ENCODE assay signal across 27 mouse cellular contexts in the genomic region with DNA sequence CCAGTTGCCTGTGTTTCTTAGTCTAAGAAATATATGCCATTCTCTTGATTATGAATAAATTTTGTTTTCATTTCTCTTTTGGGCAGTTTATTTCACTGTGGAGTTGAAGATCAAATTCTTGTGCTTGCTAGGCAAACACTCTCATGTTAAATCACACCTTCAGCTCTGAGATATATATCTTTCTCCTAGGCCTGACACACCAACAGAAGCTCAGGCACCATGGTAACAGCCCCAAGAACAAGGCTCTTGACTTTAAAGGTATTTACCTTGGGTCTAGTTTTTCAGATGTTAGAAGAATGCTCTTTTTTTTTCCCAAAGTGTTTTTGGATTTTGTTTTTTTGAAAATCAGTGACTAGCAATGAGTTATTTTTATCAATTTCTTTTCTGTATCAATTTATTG. TPM values are rescaled to one million over a fixed set of nuclear protein-coding genes. Genes with fewer than 3 reads are reported as not detected.
A peak's percentile ranks its signal among the peaks of the same experiment; 100 is the strongest.
DNase-seq lines count a peak whose midpoint lies in the region; ATAC-seq and TF ChIP-seq lines count a peak whose summit lies in the region.
"Had no signal": no experiment of that assay in that cellular context is flagged by ENCODE, and none has a peak within 500 bp of the region (broad histone marks: within the 10 kb centered on the region; RNA-seq: fewer than 3 reads in every experiment).

No protein-coding gene starts in this region.

- intact Hi-C loops in gastrocnemius, postnatal 36 days (cut with DNase I), result no loop called here

- ATAC-seq in forebrain, embryonic 13.5 days, result no peak
- ATAC-seq in forebrain, embryonic 11.5 days (replicated peaks; ENCODE audit: low FRiP score), result no peak
- no peak for ATAC-seq in hindbrain, postnatal 0 days
- no peak for ATAC-seq in hindbrain, embryonic 12.5 days (ENCODE audit: low FRiP score)
- ATAC-seq in midbrain, embryonic 13.5 days, result no peak
- no peak for ATAC-seq in midbrain, embryonic 16.5 days

- H3K27me3 ChIP-seq in forebrain, embryonic 13.5 days, result no peaks in the 10 kb centered on the region
- no peaks in the 10 kb centered on the region for H3K27me3 ChIP-seq in forebrain, embryonic 11.5 days (ENCODE audit: control insufficient read depth, insufficient read depth, low read length)
- H3K27me3 ChIP-seq in hindbrain, postnatal 0 days (ENCODE audit: insufficient read depth, low read length), result no peaks in the 10 kb centered on the region
- no peaks in the 10 kb centered on the region for H3K27me3 ChIP-seq in hindbrain, embryonic 12.5 days
- H3K27me3 ChIP-seq in midbrain, embryonic 13.5 days, result no peaks in the 10 kb centered on the region
- H3K27me3 ChIP-seq in midbrain, embryonic 10.5 days (ENCODE audit: low read depth, poor library complexity, severe bottlenecking), result no peaks in the 10 kb centered on the region
- H3K27me3 ChIP-seq in midbrain, embryonic 16.5 days (ENCODE audit: control insufficient read depth, insufficient read depth, low read depth, low read length), result no peaks in the 10 kb centered on the region
- H3K27me3 ChIP-seq: embryonic facial prominence, embryonic 15.5 days; heart, embryonic 13.5 days had no signal

- TF ChIP-seq CTCF in hindbrain, postnatal 0 days (IDR thresholded peaks at IDR 0.05; ENCODE audit: low read depth), result no peak

- H3K4me1 ChIP-seq in forebrain, embryonic 13.5 days, result peaks cover 24% of the 10 kb centered on the region
- H3K4me1 ChIP-seq in forebrain, embryonic 11.5 days (replicated peaks; ENCODE audit: control insufficient read depth, insufficient read depth, low read length), result peaks cover 9% of the 10 kb centered on the region
- peaks cover 20% of the 10 kb centered on the region; the same call in 1 of the 2 replicates for H3K4me1 ChIP-seq in hindbrain, postnatal 0 days (ENCODE audit: insufficient read depth, low read length)
- peaks cover 17% of the 10 kb centered on the region for H3K4me1 ChIP-seq in hindbrain, embryonic 12.5 days
- peaks cover 27% of the 10 kb centered on the region for H3K4me1 ChIP-seq in midbrain, embryonic 13.5 days (replicated peaks)
- H3K4me1 ChIP-seq in midbrain, embryonic 10.5 days, result peaks cover 25% of the 10 kb centered on the region
- H3K4me1 ChIP-seq in midbrain, embryonic 16.5 days (ENCODE audit: control insufficient read depth, insufficient read depth, low read length), result peaks cover 20% of the 10 kb centered on the region
- H3K4me1 ChIP-seq: embryonic facial prominence, embryonic 15.5 days had no signal

- no peak overlapping the region for H3K4me2 ChIP-seq in forebrain, embryonic 13.5 days
- H3K4me2 ChIP-seq in forebrain, embryonic 11.5 days (ENCODE audit: low read depth, low read length, severe bottlenecking), result no peak overlapping the region
- no peak overlapping the region for H3K4me2 ChIP-seq in hindbrain, postnatal 0 days (ENCODE audit: low read depth, low read length)
- H3K4me2 ChIP-seq in hindbrain, embryonic 12.5 days (replicated peaks), result no peak overlapping the region
- no peak overlapping the region for H3K4me2 ChIP-seq in midbrain, embryonic 13.5 days (replicated peaks)
- no peak overlapping the region for H3K4me2 ChIP-seq in midbrain, embryonic 16.5 days (ENCODE audit: low read length)
- H3K4me2 ChIP-seq: embryonic facial prominence, embryonic 15.5 days; heart, embryonic 13.5 days; hindbrain, embryonic 13.5 days had no signal

- H3K9me3 ChIP-seq in forebrain, embryonic 13.5 days (replicated peaks), result no peaks in the 10 kb centered on the region
- no peaks in the 10 kb centered on the region for H3K9me3 ChIP-seq in forebrain, embryonic 11.5 days (ENCODE audit: control insufficient read depth, low read length)
- H3K9me3 ChIP-seq in hindbrain, postnatal 0 days (ENCODE audit: low read length), result no peaks in the 10 kb centered on the region
- no peaks in the 10 kb centered on the region for H3K9me3 ChIP-seq in hindbrain, embryonic 12.5 days (replicated peaks)
- no peaks in the 10 kb centered on the region for H3K9me3 ChIP-seq in midbrain, embryonic 13.5 days
- no peaks in the 10 kb centered on the region; the same call in 1 of the 2 replicates for H3K9me3 ChIP-seq in midbrain, embryonic 10.5 days (replicated peaks)
- H3K9me3 ChIP-seq in midbrain, embryonic 16.5 days (replicated peaks; ENCODE audit: control insufficient read depth, low read length, poor library complexity, severe bottlenecking), result no peaks in the 10 kb centered on the region
- H3K9me3 ChIP-seq: embryonic facial prominence, embryonic 15.5 days; heart, embryonic 13.5 days; hindbrain, embryonic 13.5 days had no signal

- DNase-seq in forebrain, embryonic 11.5 days (ENCODE audit: low spot score), result no peak
- DNase-seq in hindbrain, postnatal 0 days (ENCODE audit: low spot score), result no peak
- no peak for DNase-seq in midbrain, embryonic 10.5 days (ENCODE audit: low spot score)
- DNase-seq in gastrocnemius, postnatal 36 days, result no peak
- DNase-seq: adrenal gland, postnatal 10 days; cerebellum, adult 11 months; cerebellum, adult 8-10 months; cerebellum, postnatal 14 days; embryo, embryonic 11 days; gastrocnemius, adult 2 months; gastrocnemius, postnatal 25 days; heart, adult 11 months; heart, postnatal 36 days had no signal

- peak overlapping the region; percentile 87 for H3K27ac ChIP-seq in forebrain, embryonic 13.5 days
- H3K27ac ChIP-seq in forebrain, embryonic 11.5 days (ENCODE audit: low read depth, low read length), result no peak overlapping the region
- peak overlapping the region; percentile 81; the same call in 1 of the 2 replicates for H3K27ac ChIP-seq in hindbrain, postnatal 0 days
- H3K27ac ChIP-seq in hindbrain, embryonic 12.5 days, result no peak overlapping the region; the same call in 1 of the 2 replicates
- peak overlapping the region; percentile 92 for H3K27ac ChIP-seq in midbrain, embryonic 13.5 days
- no peak overlapping the region for H3K27ac ChIP-seq in midbrain, embryonic 10.5 days (replicated peaks)
- peak overlapping the region; percentile 93 for H3K27ac ChIP-seq in midbrain, embryonic 16.5 days (ENCODE audit: low read length)
- H3K27ac ChIP-seq: embryonic facial prominence, embryonic 15.5 days; gastrocnemius, adult 2 months; heart, embryonic 13.5 days had no signal

- H3K9ac ChIP-seq in forebrain, embryonic 13.5 days, result no peak overlapping the region
- no peak overlapping the region for H3K9ac ChIP-seq in forebrain, embryonic 11.5 days (ENCODE audit: low read length)
- no peak overlapping the region for H3K9ac ChIP-seq in hindbrain, postnatal 0 days (replicated peaks; ENCODE audit: low read length)
- H3K9ac ChIP-seq in hindbrain, embryonic 12.5 days, result no peak overlapping the region
- no peak overlapping the region for H3K9ac ChIP-seq in midbrain, embryonic 13.5 days (replicated peaks)
- no peak overlapping the region for H3K9ac ChIP-seq in midbrain, embryonic 16.5 days (ENCODE audit: low read depth, low read length)
- H3K9ac ChIP-seq: embryonic facial prominence, embryonic 15.5 days; heart, embryonic 13.5 days; hindbrain, embryonic 13.5 days had no signal

- no peaks in the 10 kb centered on the region for H3K36me3 ChIP-seq in forebrain, embryonic 13.5 days (ENCODE audit: poor library complexity, severe bottlenecking)
- H3K36me3 ChIP-seq in forebrain, embryonic 11.5 days (ENCODE audit: control insufficient read depth, insufficient read depth, low read length), result no peaks in the 10 kb centered on the region
- H3K36me3 ChIP-seq in hindbrain, postnatal 0 days (ENCODE audit: insufficient read depth, low read length), result no peaks in the 10 kb centered on the region
- no peaks in the 10 kb centered on the region for H3K36me3 ChIP-seq in hindbrain, embryonic 12.5 days
- H3K36me3 ChIP-seq in midbrain, embryonic 13.5 days, result no peaks in the 10 kb centered on the region
- H3K36me3 ChIP-seq in midbrain, embryonic 10.5 days, result 0 out of 2 replicates have a peak, but pooled peaks cover 4% of the 10 kb centered on the region
- H3K36me3 ChIP-seq in midbrain, embryonic 16.5 days (ENCODE audit: control insufficient read depth, insufficient read depth, low read length), result no peaks in the 10 kb centered on the region
- H3K36me3 ChIP-seq: embryonic facial prominence, embryonic 15.5 days had no signal

- no peak overlapping the region for H3K4me3 ChIP-seq in forebrain, embryonic 13.5 days
- no peak overlapping the region for H3K4me3 ChIP-seq in forebrain, embryonic 11.5 days (ENCODE audit: low read depth, low read length)
- H3K4me3 ChIP-seq in hindbrain, postnatal 0 days (ENCODE audit: low read length), result no peak overlapping the region
- no peak overlapping the region for H3K4me3 ChIP-seq in hindbrain, embryonic 12.5 days
- no peak overlapping the region for H3K4me3 ChIP-seq in midbrain, embryonic 13.5 days (replicated peaks)
- H3K4me3 ChIP-seq in midbrain, embryonic 10.5 days, result no peak overlapping the region
- no peak overlapping the region for H3K4me3 ChIP-seq in midbrain, embryonic 16.5 days (ENCODE audit: low read depth, low read length)
- H3K4me3 ChIP-seq: embryonic facial prominence, embryonic 15.5 days; erythroblast, embryonic 14.5 days; gastrocnemius, adult 2 months; heart, embryonic 13.5 days; hindbrain, embryonic 13.5 days had no signal

RNA-seq across cellular contexts. Expression of a gene that starts 12.4 kb away (rescaled TPM):
- polyA plus RNA-seq in forebrain, embryonic 13.5 days (2015; fragmentation: Nextera tagmentation; extraction: Ambion mirVana), result 3.7 and 5.2 TPM in 2 replicates
- polyA plus RNA-seq in forebrain, embryonic 11.5 days (2014; fragmentation: Nextera tagmentation; extraction: Ambion mirVana), result 0.60 and 1.1 TPM in 2 replicates
- 11.8 and 18.8 TPM in 2 replicates for total RNA-seq in hindbrain, postnatal 0 days (2014; rRNA removed)
- 12.3 and 13.9 TPM in 2 replicates for polyA plus RNA-seq in hindbrain, postnatal 0 days (2015; fragmentation: Nextera tagmentation; extraction: Ambion mirVana)
- polyA plus RNA-seq in hindbrain, embryonic 12.5 days (2016; fragmentation: Nextera tagmentation; extraction: Ambion mirVana), result 1.3 and 1.6 TPM in 2 replicates
- 6.4 and 6.5 TPM in 2 replicates for polyA plus RNA-seq in midbrain, embryonic 13.5 days (2015; fragmentation: Nextera tagmentation; extraction: Ambion mirVana)
- 0.20 and 1.0 TPM in 2 replicates for polyA plus RNA-seq in midbrain, embryonic 10.5 days (2016; fragmentation: Nextera tagmentation; extraction: Ambion mirVana)
- polyA plus RNA-seq in midbrain, embryonic 16.5 days (2015; fragmentation: Nextera tagmentation; extraction: Ambion mirVana), result 10.1 and 10.5 TPM in 2 replicates
- total RNA-seq in gastrocnemius, postnatal 36 days (2021), result not detected
- total RNA-seq: common myeloid progenitor, adult 5-6 weeks; gastrocnemius, postnatal 25 days; heart, postnatal 36 days; MEL had no signal
- polyA plus RNA-seq: C2C12; embryonic facial prominence, embryonic 11.5 days; erythroblast, embryonic 14.5 days; heart, embryonic 13.5 days; heart, postnatal 0 days had no signal

RNA-seq across cellular contexts. Expression of a gene that starts 21.8 kb away (rescaled TPM):
- 124 and 129 TPM in 2 replicates for polyA plus RNA-seq in forebrain, embryonic 13.5 days (2015; fragmentation: Nextera tagmentation; extraction: Ambion mirVana)
- polyA plus RNA-seq in forebrain, embryonic 11.5 days (2014; fragmentation: Nextera tagmentation; extraction: Ambion mirVana), result 65.3 and 74.7 TPM in 2 replicates
- total RNA-seq in hindbrain, postnatal 0 days (2014; rRNA removed), result 329 and 336 TPM in 2 replicates
- polyA plus RNA-seq in hindbrain, postnatal 0 days (2015; fragmentation: Nextera tagmentation; extraction: Ambion mirVana), result 244 and 253 TPM in 2 replicates
- polyA plus RNA-seq in hindbrain, embryonic 12.5 days (2016; fragmentation: Nextera tagmentation; extraction: Ambion mirVana), result 169 and 173 TPM in 2 replicates
- polyA plus RNA-seq in midbrain, embryonic 13.5 days (2015; fragmentation: Nextera tagmentation; extraction: Ambion mirVana), result 179 and 201 TPM in 2 replicates
- polyA plus RNA-seq in midbrain, embryonic 10.5 days (2016; fragmentation: Nextera tagmentation; extraction: Ambion mirVana), result 121 and 137 TPM in 2 replicates
- polyA plus RNA-seq in midbrain, embryonic 16.5 days (2015; fragmentation: Nextera tagmentation; extraction: Ambion mirVana), result 249 and 258 TPM in 2 replicates
- total RNA-seq in gastrocnemius, postnatal 36 days (2021), result 10 to 100 TPM; 20.7 to 27.2 TPM

RNA-seq across cellular contexts. Expression of a gene that starts 44.9 kb away (rescaled TPM):
- 0.08 TPM in 1 of 2 replicates, not detected in the other for polyA plus RNA-seq in forebrain, embryonic 13.5 days (2015; fragmentation: Nextera tagmentation; extraction: Ambion mirVana)
- not detected in 2 replicates for polyA plus RNA-seq in forebrain, embryonic 11.5 days (2014; fragmentation: Nextera tagmentation; extraction: Ambion mirVana)
- 0.21 TPM in 1 of 2 replicates, not detected in the other for total RNA-seq in hindbrain, postnatal 0 days (2014; rRNA removed)
- polyA plus RNA-seq in hindbrain, postnatal 0 days (2015; fragmentation: Nextera tagmentation; extraction: Ambion mirVana), result 0.14 and 0.15 TPM in 2 replicates
- polyA plus RNA-seq in hindbrain, embryonic 12.5 days (2016; fragmentation: Nextera tagmentation; extraction: Ambion mirVana), result 0.09 TPM in 1 of 2 replicates, not detected in the other
- 0.05 and 0.07 TPM in 2 replicates for polyA plus RNA-seq in midbrain, embryonic 13.5 days (2015; fragmentation: Nextera tagmentation; extraction: Ambion mirVana)
- not detected in 2 replicates for polyA plus RNA-seq in midbrain, embryonic 10.5 days (2016; fragmentation: Nextera tagmentation; extraction: Ambion mirVana)
- polyA plus RNA-seq in midbrain, embryonic 16.5 days (2015; fragmentation: Nextera tagmentation; extraction: Ambion mirVana), result 0.07 and 0.13 TPM in 2 replicates
- total RNA-seq in gastrocnemius, postnatal 36 days (2021), result not detected
- total RNA-seq: common myeloid progenitor, adult 5-6 weeks; gastrocnemius, adult 2 months; gastrocnemius, postnatal 25 days; heart, postnatal 36 days had no signal
- polyA plus RNA-seq: C2C12; embryonic facial prominence, embryonic 11.5 days; erythroblast, embryonic 14.5 days; heart, postnatal 0 days; intestine, embryonic 14.5 days had no signal

Comparison
In these comparisons a context has a peak if more than half of its experiments do, and no peak if none do; other contexts are left out.
1. H3K27ac ChIP-seq: peak in forebrain, embryonic 13.5 days (single experiment), hindbrain, postnatal 0 days (single experiment), midbrain, embryonic 13.5 days (single experiment) and midbrain, embryonic 16.5 days (single experiment); none in forebrain, embryonic 11.5 days (single experiment), hindbrain, embryonic 12.5 days (single experiment) and midbrain, embryonic 10.5 days (single experiment).